Mouse (Mus musculus): ENCODE measurements around the gene Slc46a1. TPM values are rescaled to one million over a fixed set of nuclear protein-coding genes. Genes with fewer than 3 reads are reported as not detected.

The Slc46a1 gene
- 10 to 100 TPM; 10.1 to 12.5 TPM for polyA plus RNA-seq (2012; fragmentation: generic; extraction: Trizol)

DNA sequence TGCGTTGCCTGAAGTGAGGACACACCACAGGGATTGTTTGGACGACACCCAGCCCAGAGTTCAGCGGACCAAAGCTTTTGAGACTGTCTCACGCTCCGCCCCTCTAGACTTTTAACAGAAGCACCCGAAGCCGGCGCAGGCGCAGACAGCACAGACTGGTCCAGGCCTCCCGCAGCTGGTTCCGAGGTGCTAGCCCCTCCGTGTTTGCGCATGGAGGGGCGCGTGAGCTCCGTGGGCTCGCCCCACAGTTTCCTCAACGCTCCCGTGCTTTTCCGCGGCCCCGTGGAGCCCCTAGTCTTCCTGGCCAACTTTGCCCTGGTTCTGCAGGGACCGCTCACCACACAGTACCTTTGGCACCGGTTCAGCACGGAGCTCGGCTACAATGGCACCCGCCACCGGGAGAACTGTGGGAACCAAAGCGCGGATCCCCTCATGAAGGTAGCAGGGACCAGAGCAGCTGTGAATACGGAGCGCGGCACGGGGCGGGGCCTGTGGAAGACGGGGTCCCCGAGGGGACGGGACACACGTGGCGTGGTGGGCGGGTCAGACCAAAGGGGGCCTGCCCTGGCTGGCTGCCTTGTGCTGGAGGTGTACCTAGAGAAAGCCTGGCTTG, at the start of gene Slc46a1:
Slc46a1 (plus strand) TSS at position 130 of the 613 bp plus-strand sequence.

GRCm38 (mm10) chr11:78422055-78422819, 43.3 kb upstream of the Slc46a1 start, which contains the start of gene Slc13a2:
TSS of gene Slc13a2 (minus strand) at chr11:78422217.

DNA sequence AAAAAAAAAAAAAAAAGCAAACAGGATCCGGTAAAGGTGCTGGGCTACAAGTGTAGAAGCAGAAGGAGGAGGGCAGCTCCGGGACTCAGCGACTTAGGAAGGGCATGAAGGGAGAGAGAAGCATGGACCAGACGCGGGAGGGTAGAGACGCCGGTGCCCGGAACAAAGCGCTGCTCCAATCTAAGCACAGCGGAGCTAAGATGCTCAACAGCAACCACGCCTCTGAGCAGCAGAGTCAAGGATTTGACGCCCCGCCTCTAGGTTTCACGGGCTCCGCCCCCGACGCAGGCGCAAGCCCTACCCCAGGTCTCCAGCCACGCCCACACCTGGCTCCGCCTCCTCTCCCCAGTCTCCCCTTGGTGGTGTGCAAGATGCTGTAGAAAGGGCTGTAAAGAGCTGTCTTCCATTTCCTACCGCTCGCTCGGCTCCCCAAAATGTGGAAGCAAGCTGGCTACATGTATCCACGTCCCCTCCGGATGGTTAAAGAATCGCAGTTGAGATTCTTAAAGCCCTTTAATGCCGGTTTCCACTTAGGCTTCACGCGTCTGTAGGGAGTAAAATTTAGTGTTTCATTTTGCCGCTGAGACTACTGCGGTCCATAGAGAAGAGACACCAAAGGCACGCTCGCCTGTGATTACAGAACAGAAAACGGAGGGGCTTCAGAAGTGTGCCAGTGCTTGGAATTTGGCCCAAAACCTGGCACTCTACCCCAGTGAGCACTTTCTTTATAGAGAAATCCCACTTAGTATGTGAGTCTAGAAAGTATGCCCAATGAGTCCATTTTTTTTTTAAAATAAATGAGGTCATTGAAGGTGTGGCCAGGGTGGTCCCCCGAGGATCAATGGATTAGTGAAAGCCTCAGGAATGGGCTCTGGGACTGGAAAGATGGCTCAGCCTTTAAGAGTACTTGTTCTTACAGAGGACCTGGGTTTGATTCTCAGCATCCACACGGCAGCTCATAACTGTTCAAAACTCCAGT, 32.3 kb downstream of the Slc46a1 start, which contains the start of gene Sarm1:
Sarm1 (minus strand) TSS at position 211 of the 979 bp plus-strand sequence.

GRCm38 (mm10) chr11:78499004-78499403, 33.5 kb downstream of the Slc46a1 start, which contains the start of gene Vtn:
TSS of gene Vtn (plus strand) at chr11:78499091.

DNA sequence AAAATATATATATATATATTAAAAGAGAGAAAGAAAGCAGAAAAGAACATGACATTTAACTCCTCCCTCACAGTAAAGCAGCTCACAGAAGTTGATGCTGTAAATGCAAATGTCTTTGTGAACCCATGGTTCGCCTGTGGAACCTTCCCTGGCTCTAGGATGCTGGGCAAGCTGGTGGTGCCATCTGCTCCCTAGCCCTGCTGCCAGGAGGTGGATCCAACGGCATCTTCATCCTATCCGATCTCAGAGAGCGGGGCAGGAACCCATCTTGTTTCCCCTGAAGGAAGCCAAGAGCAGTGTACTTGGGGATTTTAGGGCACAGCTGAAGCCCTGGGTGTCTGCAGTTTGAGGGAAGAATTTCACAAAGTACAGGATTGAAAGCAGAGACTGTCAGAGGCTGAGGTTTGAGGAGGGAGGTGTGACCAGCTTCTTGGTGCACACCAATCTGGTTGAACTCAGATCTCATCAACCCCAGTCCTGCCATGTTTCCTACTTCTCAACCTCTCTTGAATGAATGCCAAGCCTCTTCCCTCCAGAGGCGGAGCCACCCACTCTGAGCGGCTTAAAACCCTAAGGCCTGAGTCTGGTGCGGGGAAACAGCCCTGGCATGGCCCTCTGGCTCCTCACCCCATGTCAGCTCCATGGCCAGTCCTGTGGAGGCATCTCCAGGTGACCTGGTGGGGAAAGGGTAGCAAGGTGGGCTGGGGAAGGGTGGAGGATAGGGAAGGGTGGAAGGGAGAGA, 37.6 kb downstream of the Slc46a1 start, which contains the start of gene Sebox:
Sebox (plus strand) TSS at position 539 of the 742 bp plus-strand sequence.

GRCm38 (mm10) chr11:78512025-78512957, 46.8 kb downstream of the Slc46a1 start, which contains the start of the genes Tmem199 and Poldip2:
TSS of gene Tmem199 (minus strand) at chr11:78512172.
TSS of gene Poldip2 (plus strand) at chr11:78512193.

Other genes starting within 250 kb of the Slc46a1 start
- gene Sdf2, start 220.0 kb upstream of the Slc46a1 start, polyA plus RNA-seq (2012; fragmentation: generic; extraction: Trizol), result 100 to 1,000 TPM in 1 of 2 experiments, 10 to 100 TPM in 1; 51.3 to 208 TPM
- gene Supt6, start 219.7 kb upstream of the Slc46a1 start, polyA plus RNA-seq (2012; fragmentation: generic; extraction: Trizol), result 10 to 100 TPM in 1 of 2 experiments, 1 to 10 TPM in 1; 8.9 to 57.5 TPM
- gene 2610507B11Rik, start 203.9 kb upstream of the Slc46a1 start, polyA plus RNA-seq (2012; fragmentation: generic; extraction: Trizol), result 10 to 100 TPM; 20.6 to 56.8 TPM
- under 1 TPM in 1 of 2 experiments, not detected in 1; 0.22 TPM for gene BC030499, start 174.9 kb upstream of the Slc46a1 start, polyA plus RNA-seq (2012; fragmentation: generic; extraction: Trizol)
- 10 to 100 TPM in 1 of 2 experiments, 1 to 10 TPM in 1; 8.1 to 38.0 TPM for gene Spag5, start 164.2 kb upstream of the Slc46a1 start, polyA plus RNA-seq (2012; fragmentation: generic; extraction: Trizol)
- gene Aldoc, start 142.7 kb upstream of the Slc46a1 start, polyA plus RNA-seq (2012; fragmentation: generic; extraction: Trizol), result under 1 TPM; 0.09 to 0.91 TPM
- gene Pigs, start 137.3 kb upstream of the Slc46a1 start, polyA plus RNA-seq (2012; fragmentation: generic; extraction: Trizol), result 10 to 100 TPM; 30.3 to 84.7 TPM
- gene Unc119, start 122.2 kb upstream of the Slc46a1 start, polyA plus RNA-seq (2012; fragmentation: generic; extraction: Trizol), result 10 to 100 TPM; 22.4 to 75.8 TPM
- under 1 TPM; 0.02 to 0.05 TPM for gene Foxn1, start 79.1 kb upstream of the Slc46a1 start, polyA plus RNA-seq (2012; fragmentation: generic; extraction: Trizol)
- gene Slc13a2, start 43.5 kb upstream of the Slc46a1 start, polyA plus RNA-seq (2012; fragmentation: generic; extraction: Trizol), result not detected
- gene Sarm1, start 32.1 kb downstream of the Slc46a1 start, polyA plus RNA-seq (2012; fragmentation: generic; extraction: Trizol), result 1 to 10 TPM in 1 of 2 experiments, under 1 TPM in 1; 0.87 to 3.5 TPM
- under 1 TPM in 1 of 2 experiments, not detected in 1; 0.09 TPM for gene Vtn, start 33.4 kb downstream of the Slc46a1 start, polyA plus RNA-seq (2012; fragmentation: generic; extraction: Trizol)
- not detected for gene Sebox, start 37.8 kb downstream of the Slc46a1 start, polyA plus RNA-seq (2012; fragmentation: generic; extraction: Trizol)
- 10 to 100 TPM; 10.3 to 14.8 TPM for gene Tmem199, start 46.5 kb downstream of the Slc46a1 start, polyA plus RNA-seq (2012; fragmentation: generic; extraction: Trizol)
- 100 to 1,000 TPM in 1 of 2 experiments, 10 to 100 TPM in 1; 95.3 to 100 TPM for gene Poldip2, start 46.5 kb downstream of the Slc46a1 start, polyA plus RNA-seq (2012; fragmentation: generic; extraction: Trizol)
- gene Tnfaip1, start 70.6 kb downstream of the Slc46a1 start, polyA plus RNA-seq (2012; fragmentation: generic; extraction: Trizol), result 10 to 100 TPM; 42.0 to 44.5 TPM
- 10 to 100 TPM; 13.1 to 95.5 TPM for gene Ift20, start 70.7 kb downstream of the Slc46a1 start, polyA plus RNA-seq (2012; fragmentation: generic; extraction: Trizol)
- 100 to 1,000 TPM in 1 of 2 experiments, 10 to 100 TPM in 1; 50.5 to 224 TPM for gene Tmem97, start 85.1 kb downstream of the Slc46a1 start, polyA plus RNA-seq (2012; fragmentation: generic; extraction: Trizol)
- gene Nlk, start 231.7 kb downstream of the Slc46a1 start, polyA plus RNA-seq (2012; fragmentation: generic; extraction: Trizol), result 1 to 10 TPM in 1 of 2 experiments, under 1 TPM in 1; 0.77 to 2.7 TPM

Measured in C3H10T1/2 (cell line).